Mouse (Mus musculus) lung, adult 2 months (tissue): ENCODE measurements at regions not wholly inside any gene's neighbourhood (a gene's known extent, or its start where the extent isn't known, plus 50 kb on each side); places are given as distances from the start of the nearest gene placed in this dataset.
A peak's percentile ranks its signal among the peaks of the same experiment; 100 is the strongest.

ENCODE experiments used
- DNase-seq: peaks from one replicate; pipeline ENCODE4 v3.0.0; 2022
- H3K4me1 ChIP-seq: fragments of 200-500 bp; 2 replicates; pipeline ENCODE4 v1.6.1; 2011; ENCODE audit warnings: low read length; ENCODE audit not compliant: control insufficient read depth, insufficient read depth
- H3K4me3 ChIP-seq: fragments of 200-500 bp; replicated peaks from 2 replicates; pipeline ENCODE3; 2011; ENCODE audit warnings: low read depth, mild to moderate bottlenecking, control low read depth, low read length; ENCODE audit errors: extremely low read depth
- CTCF ChIP-seq: fragments of 200-500 bp; IDR thresholded peaks from 2 replicates; pipeline ENCODE4 v1.5.1; 2011; ENCODE audit warnings: mild to moderate bottlenecking, low read length, control low read depth; ENCODE audit not compliant: insufficient read depth
- POLR2A ChIP-seq: fragments of 200-500 bp; IDR thresholded peaks from 2 replicates; pipeline ENCODE4 v1.6.1; 2011; ENCODE audit warnings: low read depth, mild to moderate bottlenecking, control low read depth, low read length, borderline replicate concordance; ENCODE audit errors: extremely low read depth
- WGBS: fragments of 180-500 bp; shearing (Covaris S2); methylation state at CpG from one replicate; pipeline ENCODE4 v1.1.7; 2018; 5-methylcytosine and 5-hydroxymethylcytosine counted together

GRCm38 (mm10) chr10:111099812-111100464 is 64.6 kb upstream of the Osbpl8 start:
- 16% methylated on average over 7 of the region's 7 CpGs for WGBS
- DNase-seq, result peak; percentile 54
- H3K4me3 ChIP-seq, result no peak overlapping the region
- H3K4me1 ChIP-seq, result peaks cover 4% of the 10 kb centered on the region; the same call in 1 of the 2 replicates
- TF ChIP-seq CTCF, result peak; percentile 64
- no peak for TF ChIP-seq POLR2A

- TF ChIP-seq POLR2A, result no peak
- TF ChIP-seq CTCF, result no peak
- DNase-seq, result no peak
- Histone ChIP-seq H3K4me3 (no peak overlapping the region), H3K4me1 (peaks cover 4% of the 10 kb centered on the region; the same call in 1 of the 2 replicates)
- WGBS, result 69% methylated on average over 5 of the region's 5 CpGs
Observed at GRCm38 (mm10) chr10:111099059-111099811, 65.3 kb upstream of the Osbpl8 start.

- H3K4me1 ChIP-seq, result peaks cover 4% of the 10 kb centered on the region; the same call in 1 of the 2 replicates
- 70% methylated on average over 5 of the region's 5 CpGs for WGBS
- DNase-seq, result no peak
- H3K4me3 ChIP-seq, result no peak overlapping the region
- TF ChIP-seq CTCF (no peak), POLR2A (no peak)
Observed at GRCm38 (mm10) chr10:111097245-111097644, 67.3 kb upstream of the Osbpl8 start.

- 79% methylated on average over 6 of the region's 6 CpGs for WGBS
- no peak overlapping the region for H3K4me3 ChIP-seq
- H3K4me1 ChIP-seq, result peaks cover under 1% of the 10 kb centered on the region; the same call in 1 of the 2 replicates
- DNase-seq, result no peak
- TF ChIP-seq POLR2A, result no peak
- TF ChIP-seq CTCF, result no peak
Observed at GRCm38 (mm10) chr10:111096811-111097210, 67.7 kb upstream of the Osbpl8 start.

GRCm38 (mm10) chr10:111094405-111094804 is 70.1 kb upstream of the Osbpl8 start:
- TF ChIP-seq POLR2A (no peak), CTCF (no peak)
- DNase-seq, result no peak
- H3K4me1 ChIP-seq, result 0 out of 2 replicates have a peak, but pooled peaks cover 3% of the 10 kb centered on the region
- 39% methylated on average over 9 of the region's 9 CpGs for WGBS
- no peak overlapping the region for H3K4me3 ChIP-seq

GRCm38 (mm10) chr10:111089382-111089781 is 75.2 kb upstream of the Osbpl8 start:
- Histone ChIP-seq H3K4me3 (no peak overlapping the region), H3K4me1 (peaks cover 3% of the 10 kb centered on the region; the same call in 1 of the 2 replicates)
- no peak for DNase-seq
- TF ChIP-seq CTCF, result no peak
- TF ChIP-seq POLR2A, result no peak
- WGBS, result 32% methylated on average over 5 of the region's 5 CpGs

- 81% methylated on average over 8 of the region's 8 CpGs for WGBS
- Histone ChIP-seq H3K4me1 (peaks cover 5% of the 10 kb centered on the region; the same call in 1 of the 2 replicates), H3K4me3 (no peak overlapping the region)
- DNase-seq, result no peak
- TF ChIP-seq CTCF (no peak), POLR2A (no peak)
Observed at GRCm38 (mm10) chr10:111085561-111085960, 75.6 kb upstream of the Zdhhc17 start.

GRCm38 (mm10) chr10:111084267-111084780 is 74.4 kb upstream of the Zdhhc17 start:
- H3K4me3 ChIP-seq, result no peak overlapping the region
- no peak for DNase-seq
- WGBS, result 42% methylated on average over 4 of the region's 4 CpGs
- TF ChIP-seq POLR2A (no peak), CTCF (no peak)
- H3K4me1 ChIP-seq, result peaks cover 3% of the 10 kb centered on the region; the same call in 1 of the 2 replicates

GRCm38 (mm10) chr10:111083861-111084260 is 73.9 kb upstream of the Zdhhc17 start:
- no peak overlapping the region for H3K4me3 ChIP-seq
- 55% methylated on average over 2 of the region's 2 CpGs for WGBS
- TF ChIP-seq POLR2A (no peak), CTCF (no peak)
- DNase-seq, result no peak
- peaks cover 3% of the 10 kb centered on the region; the same call in 1 of the 2 replicates for H3K4me1 ChIP-seq

- DNase-seq, result no peak
- Histone ChIP-seq H3K4me3 (no peak overlapping the region), H3K4me1 (peaks cover 3% of the 10 kb centered on the region; the same call in 1 of the 2 replicates)
- TF ChIP-seq POLR2A (no peak), CTCF (peak; percentile 17; the same call in 1 of the 2 replicates)
- 22% methylated on average over 4 of the region's 4 CpGs for WGBS
Observed at GRCm38 (mm10) chr10:111083338-111083737, 73.4 kb upstream of the Zdhhc17 start.
